ENCODE assay signal across 15 mouse cellular contexts in genomic region chr12:108215090-108215489, GRCm38 (mm10). TPM values are rescaled to one million over a fixed set of nuclear protein-coding genes. Genes with fewer than 3 reads are reported as not detected.
DNase-seq lines count a peak whose midpoint lies in the region; ATAC-seq and TF ChIP-seq lines count a peak whose summit lies in the region.
"Had no signal": no experiment of that assay in that cellular context is flagged by ENCODE, and none has a peak within 500 bp of the region (broad histone marks: within the 10 kb centered on the region; RNA-seq: fewer than 3 reads in every experiment).

No protein-coding gene starts in this region.

- no peak for TF ChIP-seq CTCF in stomach, postnatal 0 days (IDR thresholded peaks at IDR 0.05; ENCODE audit: low read depth)

- no peak overlapping the region for H3K9ac ChIP-seq in heart, embryonic 15.5 days
- 0 out of 2 replicates have a peak overlapping the region, but pooled peaks have one; percentile 10 for H3K9ac ChIP-seq in neural tube, embryonic 11.5 days (ENCODE audit: low read length)
- H3K9ac ChIP-seq in embryonic facial prominence, embryonic 15.5 days: no peak overlapping the region
- no peak overlapping the region for H3K9ac ChIP-seq in stomach, postnatal 0 days (ENCODE audit: low read length)
- H3K9ac ChIP-seq: hindbrain, embryonic 15.5 days; liver, embryonic 15.5 days had no signal

- no peak for TF ChIP-seq EP300 in stomach, postnatal 0 days (optimal IDR thresholded peaks at IDR 0.05)

- H3K4me2 ChIP-seq in heart, embryonic 15.5 days: no peak overlapping the region
- H3K4me2 ChIP-seq in neural tube, embryonic 11.5 days (ENCODE audit: low read depth): no peak overlapping the region
- H3K4me2 ChIP-seq in embryonic facial prominence, embryonic 15.5 days (replicated peaks): no peak overlapping the region
- no peak overlapping the region for H3K4me2 ChIP-seq in stomach, postnatal 0 days (replicated peaks; ENCODE audit: low read depth)
- H3K4me2 ChIP-seq: hindbrain, embryonic 15.5 days; liver, embryonic 15.5 days had no signal

- H3K36me3 ChIP-seq in heart, embryonic 15.5 days: no peaks in the 10 kb centered on the region
- H3K36me3 ChIP-seq in neural tube, embryonic 11.5 days (ENCODE audit: control insufficient read depth, insufficient read depth, low read length): no peaks in the 10 kb centered on the region
- no peaks in the 10 kb centered on the region for H3K36me3 ChIP-seq in embryonic facial prominence, embryonic 15.5 days
- no peaks in the 10 kb centered on the region for H3K36me3 ChIP-seq in stomach, postnatal 0 days (ENCODE audit: control insufficient read depth, insufficient read depth, low read length)
- H3K36me3 ChIP-seq: hindbrain, embryonic 15.5 days; liver, embryonic 15.5 days had no signal

- no peaks in the 10 kb centered on the region for H3K9me3 ChIP-seq in heart, embryonic 15.5 days (replicated peaks)
- H3K9me3 ChIP-seq in neural tube, embryonic 11.5 days (ENCODE audit: control insufficient read depth, low read length): no peaks in the 10 kb centered on the region
- H3K9me3 ChIP-seq in embryonic facial prominence, embryonic 15.5 days (replicated peaks): no peaks in the 10 kb centered on the region
- no peaks in the 10 kb centered on the region for H3K9me3 ChIP-seq in stomach, postnatal 0 days (ENCODE audit: control insufficient read depth, low read length)
- H3K9me3 ChIP-seq: hindbrain, embryonic 15.5 days; liver, embryonic 15.5 days had no signal

- peak; percentile 15; the same call in 1 of the 2 replicates for ATAC-seq in heart, embryonic 15.5 days (replicated peaks; ENCODE audit: insufficient number of reproducible peaks, insufficient read depth, low FRiP score, low read depth)
- ATAC-seq in neural tube, embryonic 11.5 days (ENCODE audit: insufficient read depth, low FRiP score, low TSS enrichment): no peak
- ATAC-seq in embryonic facial prominence, embryonic 15.5 days (ENCODE audit: insufficient number of reproducible peaks, low FRiP score, low TSS enrichment, low read depth): peak; percentile 30; the same call in 1 of the 2 replicates
- no peak for ATAC-seq in stomach, postnatal 0 days (ENCODE audit: low FRiP score, low TSS enrichment)

- no peak overlapping the region for H3K4me3 ChIP-seq in heart, embryonic 15.5 days
- no peak overlapping the region for H3K4me3 ChIP-seq in neural tube, embryonic 11.5 days (ENCODE audit: low read depth, low read length)
- no peak overlapping the region for H3K4me3 ChIP-seq in embryonic facial prominence, embryonic 15.5 days (replicated peaks)
- no peak overlapping the region for H3K4me3 ChIP-seq in stomach, postnatal 0 days (ENCODE audit: low read depth, low read length)
- H3K4me3 ChIP-seq: hindbrain, embryonic 15.5 days; liver, embryonic 15.5 days had no signal

- peaks cover 64% of the 10 kb centered on the region for H3K4me1 ChIP-seq in heart, embryonic 15.5 days (replicated peaks)
- H3K4me1 ChIP-seq in neural tube, embryonic 11.5 days (ENCODE audit: control insufficient read depth, insufficient read depth, low read length): peaks cover 56% of the 10 kb centered on the region
- H3K4me1 ChIP-seq in embryonic facial prominence, embryonic 15.5 days: peaks cover 75% of the 10 kb centered on the region
- H3K4me1 ChIP-seq in stomach, postnatal 0 days (replicated peaks; ENCODE audit: control insufficient read depth, insufficient read depth): peaks cover 10% of the 10 kb centered on the region

- no peak overlapping the region for H3K27ac ChIP-seq in heart, embryonic 15.5 days
- H3K27ac ChIP-seq in neural tube, embryonic 11.5 days (ENCODE audit: low read depth, low read length): no peak overlapping the region
- no peak overlapping the region for H3K27ac ChIP-seq in embryonic facial prominence, embryonic 15.5 days (replicated peaks)
- no peak overlapping the region for H3K27ac ChIP-seq in stomach, postnatal 0 days (replicated peaks)
- H3K27ac ChIP-seq: hindbrain, embryonic 15.5 days; liver, embryonic 15.5 days had no signal

- no peak for DNase-seq in heart, adult 18-20 months
- no peak for DNase-seq in neural tube, embryonic 11.5 days (ENCODE audit: low spot score)
- DNase-seq in neural tube, embryonic 10.5 days (ENCODE audit: extremely low spot score, low spot score): no peak
- DNase-seq in skeletal muscle tissue, adult 2 months (ENCODE audit: low read depth, low spot score): peak; percentile 83
- DNase-seq in embryo, embryonic 10.5 days (ENCODE audit: low spot score): no peak
- DNase-seq in stomach, postnatal 0 days (ENCODE audit: low spot score): no peak
- DNase-seq: adrenal gland, postnatal 14 days; gastrocnemius, postnatal 25 days; kidney, postnatal 25 days; lung, postnatal 4 days; thymus, adult 2 months had no signal

- H3K27me3 ChIP-seq in heart, embryonic 15.5 days: no peaks in the 10 kb centered on the region
- H3K27me3 ChIP-seq in neural tube, embryonic 11.5 days (ENCODE audit: control insufficient read depth, insufficient read depth, low read length): no peaks in the 10 kb centered on the region
- H3K27me3 ChIP-seq in embryonic facial prominence, embryonic 15.5 days: no peaks in the 10 kb centered on the region
- no peaks in the 10 kb centered on the region for H3K27me3 ChIP-seq in stomach, postnatal 0 days (ENCODE audit: control insufficient read depth, insufficient read depth, low read length)
- H3K27me3 ChIP-seq: hindbrain, embryonic 15.5 days; liver, embryonic 15.5 days had no signal

- WGBS in heart, embryonic 15.5 days: 37% methylated on average over 8 of the region's 8 CpGs
- WGBS in neural tube, embryonic 11.5 days: 55% methylated on average over 8 of the region's 8 CpGs
- WGBS in embryonic facial prominence, embryonic 15.5 days: 22% methylated on average over 8 of the region's 8 CpGs
- 38% methylated on average over 8 of the region's 8 CpGs for WGBS in stomach, postnatal 0 days

RNA-seq across cellular contexts. Expression of gene Ccnk, which starts 35.7 kb away (rescaled TPM):
- polyA plus RNA-seq in heart, embryonic 15.5 days (2015; fragmentation: Nextera tagmentation; extraction: Ambion mirVana): 1.5 and 2.2 TPM in 2 replicates
- 10 to 100 TPM; 25.6 to 30.2 TPM for total RNA-seq in heart, adult 18-20 months (2021)
- polyA plus RNA-seq in neural tube, embryonic 11.5 days (2014; fragmentation: Nextera tagmentation; extraction: Ambion mirVana): 6.0 and 6.9 TPM in 2 replicates
- polyA plus RNA-seq in embryonic facial prominence, embryonic 15.5 days (2015; fragmentation: Nextera tagmentation; extraction: Ambion mirVana): 3.4 and 4.2 TPM in 2 replicates
- polyA plus RNA-seq in stomach, postnatal 0 days (2015; fragmentation: Nextera tagmentation; extraction: Ambion mirVana): 1.6 TPM in 2 replicates

RNA-seq across cellular contexts. Expression of gene Setd3, which starts 36.0 kb away (rescaled TPM):
- polyA plus RNA-seq in heart, embryonic 15.5 days (2015; fragmentation: Nextera tagmentation; extraction: Ambion mirVana): 70.6 and 74.4 TPM in 2 replicates
- total RNA-seq in heart, adult 18-20 months (2021): 10 to 100 TPM; 89.9 to 97.2 TPM
- 86.5 and 91.6 TPM in 2 replicates for polyA plus RNA-seq in neural tube, embryonic 11.5 days (2014; fragmentation: Nextera tagmentation; extraction: Ambion mirVana)
- 85.5 and 86.0 TPM in 2 replicates for polyA plus RNA-seq in embryonic facial prominence, embryonic 15.5 days (2015; fragmentation: Nextera tagmentation; extraction: Ambion mirVana)
- 54.5 and 56.2 TPM in 2 replicates for polyA plus RNA-seq in stomach, postnatal 0 days (2015; fragmentation: Nextera tagmentation; extraction: Ambion mirVana)

Comparison
In these comparisons a context has a peak if more than half of its experiments do, and no peak if none do; other contexts are left out.
1. ATAC-seq: peak in heart, embryonic 15.5 days (single experiment) and embryonic facial prominence, embryonic 15.5 days (single experiment); none in neural tube, embryonic 11.5 days (single experiment) and stomach, postnatal 0 days (single experiment).